Mouse (Mus musculus): ENCODE data around the gene Gadl1.

DNA sequence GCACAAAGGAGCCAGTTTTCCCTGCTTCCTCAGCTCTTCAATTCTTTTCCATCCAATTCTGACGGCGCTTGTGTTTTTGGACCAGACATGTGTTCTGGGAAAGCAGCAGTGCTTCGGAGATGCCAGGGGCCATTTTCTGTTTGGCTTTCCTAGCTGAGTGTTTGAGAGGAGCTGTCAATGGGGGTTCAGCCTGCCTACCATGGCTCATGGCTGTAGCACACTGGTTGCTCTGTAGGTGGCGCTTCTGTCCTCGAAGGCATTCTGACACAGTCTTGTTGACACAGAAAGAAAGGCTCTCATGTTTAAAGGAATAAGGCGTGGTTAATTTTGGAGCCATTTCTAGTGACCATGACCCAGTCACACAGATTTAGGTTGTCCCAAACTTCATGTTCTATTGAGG is 45.9 kb upstream of the Gadl1 start:
- TF ChIP-seq CTCF (IDR thresholded peaks at IDR 0.05; ENCODE audit: borderline replicate concordance, extremely low read depth, insufficient read depth, insufficient read length) (no peak), POLR2A (IDR thresholded peaks at IDR 0.05; ENCODE audit: borderline replicate concordance, extremely low read depth, insufficient read depth, insufficient read length, poor library complexity, severe bottlenecking) (no peak)

All from brain, embryonic 14.5 days (tissue).